Mouse (Mus musculus) heart, postnatal 0 days (tissue): ENCODE measurements around the gene Hmcn1.

Experiments used
- CTCF ChIP-seq: IDR thresholded peaks from 2 replicates; pipeline ENCODE4 v1.5.1; 2016; ENCODE audit warnings: antibody characterized with exemption, control low read depth, low read depth
- EP300 ChIP-seq: IDR thresholded peaks from 2 replicates; pipeline ENCODE4 v1.6.1; 2016; ENCODE audit warnings: antibody characterized with exemption, low read depth

GRCm38 (mm10) chr1:150992711-150993161 is 499 bp downstream of the Hmcn1 start:
- TF ChIP-seq EP300 (0 out of 2 replicates have a peak, but pooled peaks have one; percentile 26), CTCF (no peak)
